Mouse (Mus musculus): ENCODE measurements around the gene Ngrn. TPM values are rescaled to one million over a fixed set of nuclear protein-coding genes. Genes with fewer than 3 reads are reported as not detected.

The Ngrn gene
- total RNA-seq (2021): 10 to 100 TPM; 22.9 to 27.2 TPM
- 16.8 and 26.2 TPM in 2 replicates for polyA plus RNA-seq (2012; rRNA removed)
- long read RNA-seq, transcript Ngrn-201 (3 exons, 1,317 nt): major isoform, 23 of 27 reads
- long read RNA-seq, partial matches to known transcripts: 0 of 27 reads
- long read RNA-seq, other reads (novel, unspliced or antisense): 0 of 27 reads

DNA sequence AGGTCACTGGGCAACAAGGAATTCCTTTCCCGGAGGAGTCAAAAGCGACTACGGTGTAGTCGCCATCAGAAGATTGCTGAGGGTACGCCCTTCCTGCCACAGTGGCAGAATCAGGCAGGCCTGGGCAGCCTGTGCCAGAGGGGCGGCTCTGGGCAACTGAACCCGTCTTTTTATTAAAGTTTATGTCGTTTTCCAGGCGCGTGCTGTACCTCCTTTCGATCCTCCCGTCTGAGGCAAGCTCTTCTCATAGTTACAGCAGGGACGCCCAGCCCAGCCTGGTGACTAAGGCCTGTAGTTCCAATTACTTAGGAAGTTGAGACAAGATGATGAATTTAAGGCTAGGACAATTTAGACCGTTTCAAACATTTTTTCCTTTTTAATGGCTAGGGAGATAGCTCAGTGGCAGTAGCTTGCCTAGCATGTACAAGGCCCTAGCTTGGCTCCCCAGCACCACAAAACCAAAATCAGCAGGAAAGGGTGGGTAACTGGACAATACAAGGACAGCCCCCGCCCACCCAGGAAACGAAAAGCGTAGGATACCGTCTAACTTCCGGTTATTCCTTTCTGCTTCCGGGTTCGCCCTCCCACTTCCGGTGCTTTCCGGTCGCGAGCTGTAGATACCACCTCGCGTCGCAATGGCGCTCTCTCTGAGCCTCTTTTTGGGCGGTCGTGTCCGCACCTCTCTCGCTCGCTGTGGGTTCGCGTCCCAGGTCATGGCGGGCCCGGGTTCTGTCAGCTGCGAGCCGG is at the start of gene Ngrn:
TSS of gene Ngrn (plus strand) at position 591 of the 747 bp plus-strand sequence.
- Histone ChIP-seq H3K79me2 (replicated peaks; ENCODE audit: control insufficient read depth, insufficient read depth, low read length) (no peaks in the 10 kb centered on the region), H3K36me3 (ENCODE audit: control insufficient read depth, insufficient read depth, low read length) (no peaks in the 10 kb centered on the region), H3K4me1 (ENCODE audit: control insufficient read depth, insufficient read depth, low read length) (peaks cover 2% of the 10 kb centered on the region; the same call in 1 of the 2 replicates), H3K9ac (ENCODE audit: low read depth, low read length) (peak within 1 kb of the TSS; percentile 87), H3K27me3 (ENCODE audit: control insufficient read depth, insufficient read depth, low read length) (no peaks in the 10 kb centered on the region), H3K27ac (peak within 1 kb of the TSS; percentile 85), H3K4me3 (peak within 1 kb of the TSS; percentile 89)
- peak; percentile 91 for TF ChIP-seq POLR2A (IDR thresholded peaks at IDR 0.05; ENCODE audit: insufficient read depth, low read depth, low read length)
- TF ChIP-seq CTCF (IDR thresholded peaks at IDR 0.05): peak; percentile 16; the same call in 1 of the 2 replicates
- peak; percentile 76; the same call in 1 of the 2 replicates for TF ChIP-seq EP300 (IDR thresholded peaks at IDR 0.05; ENCODE audit: insufficient read depth, low read depth, low read length)
- intact Hi-C loops (cut with DNase I): loop anchor here (1.0 kb wide), 1 partner anchor 9 kb away; the partner anchor contains the start of gene Vps33b
- peak; percentile 87 to 89 for DNase-seq
- 22% methylated on average over 40 of the region's 40 CpGs for WGBS

DNA sequence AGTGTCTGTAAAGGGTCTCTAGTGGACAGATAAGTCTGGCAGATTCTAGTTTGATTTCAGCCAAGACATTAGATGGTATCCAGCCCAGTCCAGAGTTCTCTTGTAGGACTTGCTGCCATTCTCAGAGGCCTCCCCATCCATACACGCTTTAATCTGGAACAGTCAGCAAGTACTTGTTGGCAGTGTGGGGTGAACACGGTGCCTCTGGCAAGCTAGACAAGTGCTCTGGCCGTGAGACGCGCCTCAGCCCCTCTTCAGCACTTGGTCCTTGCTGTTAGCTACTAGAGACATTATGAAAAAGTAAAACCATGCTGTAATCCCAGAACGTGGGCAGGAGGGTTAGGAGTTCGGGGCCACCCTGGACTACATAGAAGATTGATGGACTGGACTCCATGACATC is 47.4 kb upstream of the Ngrn start:
- H3K27me3 ChIP-seq (ENCODE audit: control insufficient read depth, insufficient read depth, low read length): no peaks in the 10 kb centered on the region
- TF ChIP-seq POLR2A (IDR thresholded peaks at IDR 0.05; ENCODE audit: insufficient read depth, low read depth, low read length): no peak
- TF ChIP-seq CTCF (IDR thresholded peaks at IDR 0.05): no peak
- no peak for TF ChIP-seq EP300 (IDR thresholded peaks at IDR 0.05; ENCODE audit: insufficient read depth, low read depth, low read length)
- no peaks in the 10 kb centered on the region for H3K79me2 ChIP-seq (replicated peaks; ENCODE audit: control insufficient read depth, insufficient read depth, low read length)
- H3K9ac ChIP-seq (ENCODE audit: low read depth, low read length): no peak overlapping the region
- WGBS: 66% methylated on average over 7 of the region's 7 CpGs
- intact Hi-C loops (cut with DNase I): loop anchor here (2.0 to 10.0 kb wide), 2 partner anchors 15 to 189 kb away; partner anchors contain the start of gene Zfp710
- H3K4me3 ChIP-seq: no peak overlapping the region
- H3K4me1 ChIP-seq (ENCODE audit: control insufficient read depth, insufficient read depth, low read length): peaks cover 9% of the 10 kb centered on the region
- H3K36me3 ChIP-seq (ENCODE audit: control insufficient read depth, insufficient read depth, low read length): no peaks in the 10 kb centered on the region
- no peak for DNase-seq
- H3K27ac ChIP-seq: no peak overlapping the region

DNA sequence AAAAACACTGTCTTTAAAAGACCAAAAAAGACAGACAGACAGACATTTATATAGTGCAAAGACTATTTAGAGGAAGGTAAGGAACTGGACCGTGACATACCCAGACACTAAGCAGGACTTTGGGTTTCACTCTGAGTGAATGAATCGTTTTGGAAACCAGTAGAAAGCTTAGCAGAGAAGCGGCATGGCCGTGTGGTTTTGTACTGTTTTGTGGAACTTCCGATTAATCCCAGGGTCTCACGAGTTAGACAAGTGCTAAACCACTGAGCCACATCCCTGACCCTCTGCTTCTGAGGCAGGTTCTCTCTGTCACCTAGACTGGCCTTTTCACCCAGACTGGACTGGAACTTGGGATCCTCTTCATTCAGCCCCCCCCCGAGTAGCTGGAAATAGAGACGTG is 46.6 kb upstream of the Ngrn start:
- 93% methylated on average over 8 of the region's 8 CpGs for WGBS
- no peaks in the 10 kb centered on the region for H3K36me3 ChIP-seq (ENCODE audit: control insufficient read depth, insufficient read depth, low read length)
- DNase-seq: no peak
- peaks cover 3% of the 10 kb centered on the region for H3K4me1 ChIP-seq (ENCODE audit: control insufficient read depth, insufficient read depth, low read length)
- no peaks in the 10 kb centered on the region for H3K27me3 ChIP-seq (ENCODE audit: control insufficient read depth, insufficient read depth, low read length)
- no peak overlapping the region for H3K4me3 ChIP-seq
- TF ChIP-seq EP300 (IDR thresholded peaks at IDR 0.05; ENCODE audit: insufficient read depth, low read depth, low read length): no peak
- TF ChIP-seq POLR2A (IDR thresholded peaks at IDR 0.05; ENCODE audit: insufficient read depth, low read depth, low read length): no peak
- no peak for TF ChIP-seq CTCF (IDR thresholded peaks at IDR 0.05)
- no peak overlapping the region for H3K9ac ChIP-seq (ENCODE audit: low read depth, low read length)
- no peak overlapping the region for H3K27ac ChIP-seq
- intact Hi-C loops (cut with DNase I): loop anchor here (2.0 to 10.0 kb wide), 2 partner anchors 16 to 190 kb away; partner anchors contain the start of gene Zfp710
- H3K79me2 ChIP-seq (replicated peaks; ENCODE audit: control insufficient read depth, insufficient read depth, low read length): no peaks in the 10 kb centered on the region

- Histone ChIP-seq H3K4me3 (no peak overlapping the region), H3K27me3 (ENCODE audit: control insufficient read depth, insufficient read depth, low read length) (no peaks in the 10 kb centered on the region), H3K4me1 (ENCODE audit: control insufficient read depth, insufficient read depth, low read length) (peaks cover 3% of the 10 kb centered on the region), H3K36me3 (ENCODE audit: control insufficient read depth, insufficient read depth, low read length) (no peaks in the 10 kb centered on the region), H3K27ac (no peak overlapping the region), H3K79me2 (replicated peaks; ENCODE audit: control insufficient read depth, insufficient read depth, low read length) (no peaks in the 10 kb centered on the region), H3K9ac (ENCODE audit: low read depth, low read length) (no peak overlapping the region)
- DNase-seq: peak; percentile 78 to 83
- WGBS: 28% methylated on average over 4 of the region's 4 CpGs
- TF ChIP-seq EP300 (IDR thresholded peaks at IDR 0.05; ENCODE audit: insufficient read depth, low read depth, low read length) (peak; percentile 56; the same call in 1 of the 2 replicates), CTCF (IDR thresholded peaks at IDR 0.05) (peak; percentile 95), POLR2A (IDR thresholded peaks at IDR 0.05; ENCODE audit: insufficient read depth, low read depth, low read length) (no peak)
- intact Hi-C loops (cut with DNase I): loop anchor here (1.0 to 10.0 kb wide), 3 partner anchors 17 to 191 kb away; partner anchors contain the start of gene Zfp710
Observed at GRCm38 (mm10) chr7:80215398-80215797, 45.6 kb upstream of the Ngrn start.

GRCm38 (mm10) chr7:80216566-80216965 is 44.4 kb upstream of the Ngrn start:
- Histone ChIP-seq H3K9ac (ENCODE audit: low read depth, low read length) (no peak overlapping the region), H3K36me3 (ENCODE audit: control insufficient read depth, insufficient read depth, low read length) (no peaks in the 10 kb centered on the region), H3K4me3 (no peak overlapping the region), H3K4me1 (ENCODE audit: control insufficient read depth, insufficient read depth, low read length) (peaks cover 3% of the 10 kb centered on the region), H3K27me3 (ENCODE audit: control insufficient read depth, insufficient read depth, low read length) (no peaks in the 10 kb centered on the region), H3K27ac (no peak overlapping the region), H3K79me2 (replicated peaks; ENCODE audit: control insufficient read depth, insufficient read depth, low read length) (no peaks in the 10 kb centered on the region)
- peak; percentile 67 to 78 for DNase-seq
- intact Hi-C loops (cut with DNase I): loop anchor here (1.0 to 10.0 kb wide), 2 partner anchors 59 to 192 kb away; partner anchors contain the start of gene Zfp710
- TF ChIP-seq EP300 (IDR thresholded peaks at IDR 0.05; ENCODE audit: insufficient read depth, low read depth, low read length): peak; percentile 49; the same call in 1 of the 2 replicates
- TF ChIP-seq CTCF (IDR thresholded peaks at IDR 0.05): peak; percentile 68
- TF ChIP-seq POLR2A (IDR thresholded peaks at IDR 0.05; ENCODE audit: insufficient read depth, low read depth, low read length): no peak
- 20% methylated on average over 8 of the region's 8 CpGs for whole genome bisulfite sequencing
